Mouse (Mus musculus): Measurements from ENCODE around the gene Myrf. TPM values are rescaled to one million over a fixed set of nuclear protein-coding genes. Genes with fewer than 3 reads are reported as not detected.

Myrf gene
- polyA plus RNA-seq, 1 experiment from 2014 or later: 11.1 TPM

- Histone ChIP-seq H3K4me1 (peaks cover 23% of the 10 kb centered on the region), H3K36me3 (no peaks in the 10 kb centered on the region), H3K4me3 (peak overlapping the region; percentile 5; the same call in 1 of the 2 replicates), H3K9ac (peak overlapping the region; percentile 48), H3K27me3 (replicated peaks) (peaks cover 48% of the 10 kb centered on the region), H3K4me2 (peak overlapping the region; percentile 46), H3K27ac (replicated peaks) (no peak overlapping the region), H3K9me3 (no peaks in the 10 kb centered on the region)
- 22% methylated on average over 20 of the region's 20 CpGs for WGBS
- no peak for ATAC-seq (ENCODE audit: extremely low read depth, insufficient number of reproducible peaks, low FRiP score, low TSS enrichment)
These were observed 7.6 kb upstream of the Myrf start for GRCm38 (mm10) chr19:10248128-10248527.

GRCm38 (mm10) chr19:10247165-10247564 lies 6.6 kb upstream of the Myrf start:
- Histone ChIP-seq H3K27ac (replicated peaks) (no peak overlapping the region), H3K9me3 (no peaks in the 10 kb centered on the region), H3K36me3 (no peaks in the 10 kb centered on the region), H3K4me3 (no peak overlapping the region), H3K9ac (peak overlapping the region; percentile 48), H3K4me1 (peaks cover 27% of the 10 kb centered on the region), H3K4me2 (no peak overlapping the region), H3K27me3 (replicated peaks) (peaks cover 41% of the 10 kb centered on the region)
- 17% methylated on average over 6 of the region's 6 CpGs for WGBS
- ATAC-seq (ENCODE audit: extremely low read depth, insufficient number of reproducible peaks, low FRiP score, low TSS enrichment): no peak

GRCm38 (mm10) chr19:10244183-10244582 lies 3.6 kb upstream of the Myrf start:
- no peak overlapping the region for H3K9ac ChIP-seq
- peaks cover 37% of the 10 kb centered on the region for H3K4me1 ChIP-seq
- H3K9me3 ChIP-seq: no peaks in the 10 kb centered on the region
- H3K27ac ChIP-seq (replicated peaks): no peak overlapping the region
- ATAC-seq (ENCODE audit: extremely low read depth, insufficient number of reproducible peaks, low FRiP score, low TSS enrichment): no peak
- 4% methylated on average over 3 of the region's 3 CpGs for WGBS
- no peak overlapping the region for H3K4me2 ChIP-seq
- H3K4me3 ChIP-seq: no peak overlapping the region
- H3K36me3 ChIP-seq: no peaks in the 10 kb centered on the region
- peaks cover 36% of the 10 kb centered on the region for H3K27me3 ChIP-seq (replicated peaks)

GRCm38 (mm10) chr19:10242916-10243315 lies 2.4 kb upstream of the Myrf start:
- no peak overlapping the region for H3K27ac ChIP-seq (replicated peaks)
- H3K27me3 ChIP-seq (replicated peaks): peaks cover 30% of the 10 kb centered on the region
- H3K36me3 ChIP-seq: no peaks in the 10 kb centered on the region
- no peak overlapping the region for H3K4me2 ChIP-seq
- H3K4me1 ChIP-seq: peaks cover 43% of the 10 kb centered on the region
- no peak for ATAC-seq (ENCODE audit: extremely low read depth, insufficient number of reproducible peaks, low FRiP score, low TSS enrichment)
- no peaks in the 10 kb centered on the region for H3K9me3 ChIP-seq
- WGBS: 18% methylated on average over 8 of the region's 8 CpGs
- no peak overlapping the region for H3K4me3 ChIP-seq
- no peak overlapping the region for H3K9ac ChIP-seq

- H3K4me2 ChIP-seq: peak overlapping the region; percentile 85
- H3K27me3 ChIP-seq (replicated peaks): peaks cover 19% of the 10 kb centered on the region
- WGBS: 3% methylated on average over 24 of the region's 26 CpGs
- peaks cover 32% of the 10 kb centered on the region for H3K4me1 ChIP-seq
- H3K9me3 ChIP-seq: no peaks in the 10 kb centered on the region
- no peaks in the 10 kb centered on the region for H3K36me3 ChIP-seq
- peak overlapping the region; percentile 82 for H3K9ac ChIP-seq
- no peak for ATAC-seq (ENCODE audit: extremely low read depth, insufficient number of reproducible peaks, low FRiP score, low TSS enrichment)
- peak overlapping the region; percentile 63 for H3K4me3 ChIP-seq
- H3K27ac ChIP-seq (replicated peaks): peak overlapping the region; percentile 74
These were observed 434 bp downstream of the Myrf start for GRCm38 (mm10) chr19:10239975-10240653.

GRCm38 (mm10) chr19:10239419-10239818 lies 1.1 kb downstream of the Myrf start:
- peak overlapping the region; percentile 82 for H3K9ac ChIP-seq
- peaks cover 32% of the 10 kb centered on the region for H3K4me1 ChIP-seq
- no peaks in the 10 kb centered on the region for H3K36me3 ChIP-seq
- 35% methylated on average over 2 of the region's 2 CpGs for WGBS
- no peaks in the 10 kb centered on the region for H3K9me3 ChIP-seq
- H3K27ac ChIP-seq (replicated peaks): peak overlapping the region; percentile 74
- H3K4me2 ChIP-seq: peak overlapping the region; percentile 85
- H3K4me3 ChIP-seq: peak overlapping the region; percentile 63
- peaks cover 19% of the 10 kb centered on the region for H3K27me3 ChIP-seq (replicated peaks)
- no peak for ATAC-seq (ENCODE audit: extremely low read depth, insufficient number of reproducible peaks, low FRiP score, low TSS enrichment)

- WGBS: 21% methylated on average over 3 of the region's 3 CpGs
- Histone ChIP-seq H3K4me2 (peak overlapping the region; percentile 85), H3K36me3 (no peaks in the 10 kb centered on the region), H3K4me3 (peak overlapping the region; percentile 63; the same call in 1 of the 2 replicates), H3K27ac (replicated peaks) (peak overlapping the region; percentile 74), H3K27me3 (replicated peaks) (peaks cover 19% of the 10 kb centered on the region), H3K9ac (no peak overlapping the region; the same call in 1 of the 2 replicates), H3K4me1 (peaks cover 32% of the 10 kb centered on the region), H3K9me3 (no peaks in the 10 kb centered on the region)
- no peak for ATAC-seq (ENCODE audit: extremely low read depth, insufficient number of reproducible peaks, low FRiP score, low TSS enrichment)
These were observed 2.1 kb downstream of the Myrf start for GRCm38 (mm10) chr19:10238477-10238876.

GRCm38 (mm10) chr19:10235784-10236565 lies 4.6 kb downstream of the Myrf start:
- 62% methylated on average over 9 of the region's 9 CpGs for WGBS
- Histone ChIP-seq H3K36me3 (no peaks in the 10 kb centered on the region), H3K27ac (replicated peaks) (no peak overlapping the region), H3K9me3 (no peaks in the 10 kb centered on the region), H3K4me2 (no peak overlapping the region), H3K9ac (no peak overlapping the region), H3K4me1 (peaks cover 40% of the 10 kb centered on the region), H3K4me3 (no peak overlapping the region), H3K27me3 (replicated peaks) (peaks cover 16% of the 10 kb centered on the region)
- no peak for ATAC-seq (ENCODE audit: extremely low read depth, insufficient number of reproducible peaks, low FRiP score, low TSS enrichment)

GRCm38 (mm10) chr19:10232327-10233017 lies 8.1 kb downstream of the Myrf start:
- Histone ChIP-seq H3K4me2 (no peak overlapping the region), H3K9ac (no peak overlapping the region; the same call in 1 of the 2 replicates), H3K9me3 (no peaks in the 10 kb centered on the region), H3K36me3 (no peaks in the 10 kb centered on the region), H3K4me3 (no peak overlapping the region), H3K27me3 (replicated peaks) (peaks cover 7% of the 10 kb centered on the region), H3K27ac (replicated peaks) (peak overlapping the region; percentile 48; the same call in 1 of the 2 replicates), H3K4me1 (peaks cover 28% of the 10 kb centered on the region)
- WGBS: 46% methylated on average over 9 of the region's 9 CpGs
- ATAC-seq (ENCODE audit: extremely low read depth, insufficient number of reproducible peaks, low FRiP score, low TSS enrichment): no peak

- no peaks in the 10 kb centered on the region for H3K36me3 ChIP-seq
- ATAC-seq (ENCODE audit: extremely low read depth, insufficient number of reproducible peaks, low FRiP score, low TSS enrichment): no peak
- WGBS: 30% methylated on average over 5 of the region's 5 CpGs
- peaks cover 7% of the 10 kb centered on the region for H3K27me3 ChIP-seq (replicated peaks)
- peak overlapping the region; percentile 48 for H3K27ac ChIP-seq (replicated peaks)
- no peak overlapping the region for H3K4me2 ChIP-seq
- H3K4me1 ChIP-seq: peaks cover 27% of the 10 kb centered on the region
- H3K4me3 ChIP-seq: no peak overlapping the region
- H3K9ac ChIP-seq: peak overlapping the region; percentile 33; the same call in 1 of the 2 replicates
- no peaks in the 10 kb centered on the region for H3K9me3 ChIP-seq
These were observed 8.7 kb downstream of the Myrf start for GRCm38 (mm10) chr19:10231871-10232270.

GRCm38 (mm10) chr19:10231016-10231415 lies 9.5 kb downstream of the Myrf start:
- Histone ChIP-seq H3K9ac (no peak overlapping the region), H3K4me2 (no peak overlapping the region), H3K27ac (replicated peaks) (peak overlapping the region; percentile 48), H3K36me3 (no peaks in the 10 kb centered on the region), H3K9me3 (no peaks in the 10 kb centered on the region), H3K4me3 (no peak overlapping the region), H3K4me1 (peaks cover 30% of the 10 kb centered on the region), H3K27me3 (replicated peaks) (peaks cover 7% of the 10 kb centered on the region)
- no peak for ATAC-seq (ENCODE audit: extremely low read depth, insufficient number of reproducible peaks, low FRiP score, low TSS enrichment)
- 21% methylated on average over 7 of the region's 7 CpGs for whole genome bisulfite sequencing
